Mouse (Mus musculus) liver, embryonic 14.5 days (tissue): ENCODE data around the gene Rbbp9. TPM values are rescaled to one million over a fixed set of nuclear protein-coding genes. Genes with fewer than 3 reads are reported as not detected.

ENCODE experiments used
- ATAC-seq: fragments of 200-750 bp; cut with Nextera tagmentation; 2 replicates; pipeline ENCODE4 v1.8.0; 2017; ENCODE audit warnings: moderate number of reproducible peaks, mild to moderate bottlenecking, moderate library complexity; ENCODE audit not compliant: insufficient read depth
- DNase-seq, 3 experiments: peaks; one replicate each; pipeline ENCODE4 v3.0.0-alpha.2; 2012 to 2013; ENCODE audit warnings: low read depth in 3 of 3, low spot score in 3 of 3
- H3K27ac ChIP-seq: fragments of 300-500 bp; sonication (generic); 2 replicates; pipeline ENCODE4 v1.5.1; 2014; ENCODE audit warnings: moderate library complexity, mild to moderate bottlenecking, control low read depth, inconsistent platforms
- H3K27me3 ChIP-seq: fragments of 300-500 bp; sonication (generic); 2 replicates; pipeline ENCODE4 v1.6.1; 2014; ENCODE audit warnings: mild to moderate bottlenecking, low read length, moderate library complexity; ENCODE audit not compliant: control insufficient read depth, insufficient read depth
- H3K36me3 ChIP-seq: fragments of 300-500 bp; sonication (generic); replicated peaks from 2 replicates; pipeline ENCODE4 v1.6.1; 2014; ENCODE audit warnings: low read depth; ENCODE audit not compliant: control insufficient read depth, insufficient read depth
- H3K4me1 ChIP-seq, 2 experiments: fragments of 200-500 bp in 1 of 2; fragments of 300-500 bp in 1 of 2; sonication (generic) in 1 of 2; replicated peaks; 2 replicates each; pipeline ENCODE4 v1.6.1; 2012 to 2014; ENCODE audit warnings: antibody characterized with exemption in 1 of 2, inconsistent platforms in 1 of 2, low read length in 1 of 2; ENCODE audit not compliant: control insufficient read depth in 2 of 2, insufficient read depth in 2 of 2
- H3K4me2 ChIP-seq: fragments of 300-500 bp; sonication (generic); 2 replicates; pipeline ENCODE4 v1.6.1; 2014; ENCODE audit warnings: low read depth, mild to moderate bottlenecking, control low read depth, moderate library complexity
- H3K4me3 ChIP-seq, 2 experiments: fragments of 200-500 bp in 1 of 2; fragments of 300-500 bp in 1 of 2; sonication (generic) in 1 of 2; 2 replicates each; pipeline ENCODE4 v1.5.1; 2012 to 2014; ENCODE audit warnings: low read depth in 2 of 2, low read length in 2 of 2, mild to moderate bottlenecking in 2 of 2, control low read depth in 1 of 2, inconsistent platforms in 1 of 2, moderate library complexity in 1 of 2; ENCODE audit not compliant: insufficient read depth in 1 of 2
- H3K9ac ChIP-seq: fragments of 300-500 bp; sonication (generic); replicated peaks from 2 replicates; pipeline ENCODE4 v1.6.1; 2014; ENCODE audit warnings: mild to moderate bottlenecking, control low read depth, moderate library complexity
- H3K9me3 ChIP-seq: fragments of 300-500 bp; sonication (generic); 2 replicates; pipeline ENCODE4 v1.6.1; 2016; ENCODE audit warnings: low read length, mixed read lengths; ENCODE audit not compliant: control insufficient read depth
- CTCF ChIP-seq: IDR thresholded peaks from 2 replicates; pipeline ENCODE4 v1.5.1; 2016; ENCODE audit warnings: antibody characterized with exemption, low read depth, control low read depth
- EP300 ChIP-seq: IDR thresholded peaks from 2 replicates; pipeline ENCODE4 v1.6.1; 2016; ENCODE audit warnings: antibody characterized with exemption, low read depth
- WGBS: fragments of 180-500 bp; shearing (Covaris S2); extraction: QIAGEN DNeasy Blood & Tissue Kit; methylation state at CpG from one replicate; pipeline ENCODE4 v1.1.7; 2014; ENCODE audit not compliant: insufficient replicate concordance; 5-methylcytosine and 5-hydroxymethylcytosine counted together
- polyA plus RNA-seq, 2 experiments: library from polyadenylated mRNA; depleted of rRNA in 1 of 2; stranded (reverse) in 1 of 2; unstranded in 1 of 2; fragments of >200 nt; fragmentation: Nextera tagmentation in 1 of 2; extraction: Ambion mirVana in 1 of 2; gene quantifications; 2 replicates each; pipeline versions ENCODE4 v1.2.1 to v1.2.3; 2012 to 2014

Gene Rbbp9
- 2.8 and 4.6 TPM in 2 replicates for polyA plus RNA-seq (2012; rRNA removed)
- 8.3 and 8.5 TPM in 2 replicates for polyA plus RNA-seq (2014; fragmentation: Nextera tagmentation; extraction: Ambion mirVana)

DNA sequence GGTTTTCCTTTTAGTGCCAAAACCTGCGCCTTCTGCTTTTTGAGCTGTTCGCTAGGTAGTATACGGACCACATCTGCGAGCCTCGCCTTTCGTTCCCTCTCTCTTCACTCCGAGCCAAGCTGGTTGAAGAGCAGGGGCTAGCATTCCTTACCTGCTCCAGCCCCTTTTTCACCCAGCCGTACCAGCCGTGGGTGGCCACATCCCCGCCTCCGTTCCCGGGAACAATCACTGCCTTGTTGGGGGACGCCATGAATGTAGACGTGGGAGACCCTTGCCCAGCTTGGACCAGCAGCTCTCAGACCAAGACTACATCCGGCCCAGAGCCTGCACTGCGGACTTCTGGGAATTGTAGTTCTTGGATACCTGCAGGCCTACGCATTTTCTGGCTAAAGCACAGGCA, at the start of gene Rbbp9:
Gene Rbbp9 (minus strand): TSS at position 341 of the 400 bp plus-strand sequence.
- H3K4me2 ChIP-seq = peak within 1 kb of the TSS; percentile 67
- 2% methylated on average over 17 of the region's 17 CpGs for WGBS
- no peak within 1 kb of the TSS for H3K27ac ChIP-seq
- no peaks in the 10 kb centered on the region for H3K36me3 ChIP-seq
- H3K27me3 ChIP-seq = no peaks in the 10 kb centered on the region
- no peak for TF ChIP-seq CTCF
- no peak for TF ChIP-seq EP300
- peak within 1 kb of the TSS; percentile 65 to 99 for H3K4me3 ChIP-seq
- H3K4me1 ChIP-seq = 0 out of 4 replicates have a peak, but pooled peaks cover 0 to 2% of the 10 kb centered on the region in 2 experiments
- H3K9me3 ChIP-seq = no peaks in the 10 kb centered on the region
- H3K9ac ChIP-seq = peak within 1 kb of the TSS; percentile 59
- ATAC-seq (peak; percentile 60; the same call in 1 of the 2 replicates), DNase-seq (peak; percentile 23 to 36 (median 31))

DNA sequence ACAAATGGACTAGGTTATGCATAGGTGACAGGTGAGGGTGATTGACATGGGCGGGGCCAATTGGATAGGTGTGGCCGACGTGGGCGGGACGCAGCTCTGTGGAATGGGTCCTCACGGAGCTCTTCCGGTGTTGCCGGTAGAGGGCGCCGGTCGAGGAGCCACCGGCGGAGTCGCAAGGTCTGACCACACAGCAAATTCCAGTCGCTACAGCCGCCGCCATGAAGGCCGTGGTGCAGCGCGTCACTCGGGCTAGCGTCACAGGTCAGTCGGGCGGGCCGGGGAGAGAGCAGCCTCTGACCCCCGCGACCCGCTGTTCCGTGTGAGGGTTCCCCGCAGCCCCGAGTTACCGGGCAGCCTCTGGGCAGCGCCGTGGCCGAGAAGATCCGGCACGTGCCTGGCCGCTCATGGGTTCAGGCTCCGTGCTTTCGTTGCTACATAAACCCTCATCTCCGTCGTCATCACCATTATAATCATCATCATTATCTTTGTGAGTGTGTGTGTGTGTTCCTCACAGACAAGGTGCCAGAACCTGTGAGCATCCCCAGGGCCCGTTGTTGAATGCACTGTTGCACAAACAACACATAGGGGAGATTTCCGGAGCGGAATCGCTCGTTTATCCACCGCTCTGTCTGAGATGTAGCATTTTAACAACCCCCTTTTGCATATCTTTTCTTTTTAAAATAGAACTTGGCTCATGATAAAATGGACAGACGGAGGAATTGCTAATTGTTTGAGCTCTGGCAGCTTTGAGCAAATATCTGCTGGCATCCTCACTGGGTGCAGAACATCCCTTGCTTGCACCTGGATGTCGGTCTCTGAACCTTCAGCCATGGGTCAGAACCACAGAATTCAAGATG, 49.4 kb upstream of the Rbbp9 start, which contains the start of gene Dtd1:
Gene Dtd1 (plus strand): TSS at position 67 of the 857 bp plus-strand sequence.
- peak; percentile 97 for ATAC-seq
- Histone ChIP-seq H3K36me3 (no peaks in the 10 kb centered on the region), H3K9ac (peak within 1 kb of the TSS; percentile 71), H3K27ac (no peak within 1 kb of the TSS), H3K4me3 (peak within 1 kb of the TSS; percentile 69 to 81), H3K9me3 (no peaks in the 10 kb centered on the region), H3K27me3 (no peaks in the 10 kb centered on the region), H3K4me2 (peak within 1 kb of the TSS; percentile 87), H3K4me1 (peaks cover 0 to 5% of the 10 kb centered on the region in 2 experiments; a peak in 3 of 4 replicates)
- TF ChIP-seq EP300 = no peak
- TF ChIP-seq CTCF = peak; percentile 96
- 1% methylated on average over 50 of the region's 50 CpGs for WGBS
- peak; percentile 76 to 81 (median 79) for DNase-seq

DNA sequence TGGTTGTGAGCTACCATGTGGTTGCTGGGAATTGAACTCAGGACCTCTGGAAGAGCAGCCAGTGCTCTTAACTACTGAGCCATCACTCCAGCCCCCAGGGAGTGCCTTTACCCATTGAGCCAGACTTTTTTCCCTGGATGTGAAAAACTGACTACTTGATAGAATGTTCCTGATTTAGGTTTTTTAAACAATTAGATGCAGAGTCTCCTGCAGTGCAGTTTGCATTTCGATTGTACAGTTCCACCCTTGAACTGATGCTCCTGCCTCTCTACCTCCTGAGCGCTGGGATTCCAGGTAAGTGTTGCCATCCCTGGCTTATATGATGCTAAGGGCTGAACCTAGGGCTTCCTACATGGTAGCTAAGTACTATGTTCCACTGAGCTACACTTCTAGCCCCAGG, 47.3 kb upstream of the Rbbp9 start:
- DNase-seq = no peak
- Histone ChIP-seq H3K27ac (no peak overlapping the region), H3K9ac (no peak overlapping the region), H3K36me3 (no peaks in the 10 kb centered on the region), H3K9me3 (no peaks in the 10 kb centered on the region), H3K4me1 (peaks cover 3 to 7% of the 10 kb centered on the region in 2 experiments), H3K4me2 (no peak overlapping the region), H3K27me3 (no peaks in the 10 kb centered on the region), H3K4me3 (no peak overlapping the region)
- ATAC-seq = no peak
- WGBS = 60% methylated on average over 2 of the region's 2 CpGs
- TF ChIP-seq EP300 = no peak

DNA sequence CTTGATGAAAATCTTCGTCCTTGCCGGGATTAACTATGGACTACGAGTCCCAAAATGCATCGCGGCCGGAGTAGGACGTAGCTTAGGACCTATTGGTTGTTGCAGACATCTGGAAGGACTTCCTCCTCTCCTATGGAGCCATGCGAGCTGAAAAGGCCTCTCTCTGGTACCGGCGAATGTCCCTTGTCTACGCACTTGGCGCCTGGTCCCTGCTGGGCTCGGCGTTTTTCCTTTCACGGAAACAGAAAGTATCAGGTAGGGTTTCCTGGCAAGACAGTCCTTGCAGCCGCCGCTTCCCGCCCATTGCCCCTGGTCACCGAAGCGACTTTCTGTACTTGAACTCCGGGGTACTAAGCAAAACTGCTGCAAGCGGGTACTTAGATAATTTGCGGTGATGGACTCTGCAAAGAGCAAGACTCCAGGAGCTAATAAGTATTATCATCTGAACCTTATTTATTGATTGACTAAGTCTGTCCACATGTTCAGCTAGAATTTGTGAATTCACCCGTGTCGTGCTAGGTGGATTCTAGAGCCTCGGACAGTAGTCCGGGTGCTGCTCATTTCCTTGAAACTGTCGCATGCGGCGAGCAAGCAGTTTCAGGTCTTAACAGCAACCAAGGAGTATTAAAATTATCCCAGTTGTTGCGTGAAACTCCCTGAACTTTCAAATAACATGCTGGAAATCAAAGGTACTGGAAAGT, 43.4 kb upstream of the Rbbp9 start, which contains the start of gene Smim26:
Gene Smim26 (plus strand): TSS at position 104 of the 701 bp plus-strand sequence.
- ATAC-seq (peak; percentile 92), DNase-seq (peak; percentile 65 to 70 (median 68))
- peak within 1 kb of the TSS; percentile 73 for H3K4me2 ChIP-seq
- TF ChIP-seq EP300 (no peak), CTCF (no peak)
- no peaks in the 10 kb centered on the region for H3K9me3 ChIP-seq
- H3K4me3 ChIP-seq = peak within 1 kb of the TSS; percentile 71 to 72
- under 1% methylated on average over 31 of the region's 31 CpGs for WGBS
- no peaks in the 10 kb centered on the region for H3K36me3 ChIP-seq
- peak within 1 kb of the TSS; percentile 81 for H3K9ac ChIP-seq
- H3K27me3 ChIP-seq = no peaks in the 10 kb centered on the region
- H3K4me1 ChIP-seq = peaks cover 2 to 3% of the 10 kb centered on the region in 2 experiments; a peak in 3 of 4 replicates
- H3K27ac ChIP-seq = no peak within 1 kb of the TSS
